Mouse (Mus musculus) ovary, adult 10 weeks (tissue): ENCODE measurements around the gene Btbd35f17. TPM values are rescaled to one million over a fixed set of nuclear protein-coding genes. Genes with fewer than 3 reads are reported as not detected.

Experiments
- polyA plus RNA-seq: library from polyadenylated mRNA; stranded (reverse); fragments of 350-450 nt; fragmentation: Illumina TruSeq; extraction: RNeasy Lipid Tissue Mini Kit (QIAGEN cat#74804); gene quantifications from one replicate; pipeline ENCODE4 v1.2.3, GENCODE M21; 2014

The Btbd35f17 gene
- polyA plus RNA-seq: not detected

GRCm38 (mm10) chrX:4370336-4370735 is at the start of gene Btbd35f17:
TSS of gene Btbd35f17 (plus strand) at chrX:4370636.

Other genes with a start within 250 kb of the Btbd35f17 start
- not detected for gene Btbd35f28, start 174.1 kb upstream of the Btbd35f17 start, polyA plus RNA-seq
- not detected for gene Btbd35f20, start 79.4 kb upstream of the Btbd35f17 start, polyA plus RNA-seq